Mouse (Mus musculus) heart, embryonic 14.5 days (tissue): ENCODE measurements at regions not wholly inside any gene's neighbourhood (a gene's known extent, or its start where the extent isn't known, plus 50 kb on each side); places are given as distances from the start of the nearest gene placed in this dataset.

Experiments used
- ATAC-seq: fragments of 200-750 bp; cut with Nextera tagmentation; 2 replicates; pipeline ENCODE4 v1.8.0; 2017; ENCODE audit warnings: low read depth, moderate TSS enrichment; ENCODE audit not compliant: insufficient number of reproducible peaks, insufficient read depth, low FRiP score
- H3K27ac ChIP-seq, 2 experiments: fragments of 200-500 bp in 1 of 2; fragments of 300-500 bp in 1 of 2; sonication (generic) in 1 of 2; replicated peaks in 1 of 2; 2 replicates each; pipeline ENCODE4 v1.5.1; 2012 to 2014; ENCODE audit warnings: low read depth in 2 of 2, low read length in 2 of 2, control low read depth in 1 of 2, mild to moderate bottlenecking in 1 of 2, mixed read lengths in 1 of 2; ENCODE audit not compliant: control insufficient read depth in 1 of 2, insufficient read depth in 1 of 2
- H3K27me3 ChIP-seq: fragments of 300-500 bp; sonication (generic); 2 replicates; pipeline ENCODE4 v1.6.1; 2014; ENCODE audit warnings: mild to moderate bottlenecking, low read length, control low read depth; ENCODE audit not compliant: control insufficient read depth, insufficient read depth
- H3K36me3 ChIP-seq: fragments of 300-500 bp; sonication (generic); 2 replicates; pipeline ENCODE4 v1.6.1; 2014; ENCODE audit warnings: mild to moderate bottlenecking, control low read depth, low read length, mixed read lengths; ENCODE audit not compliant: control insufficient read depth, insufficient read depth
- H3K4me1 ChIP-seq, 2 experiments: fragments of 200-500 bp in 1 of 2; fragments of 300-500 bp in 1 of 2; sonication (generic) in 1 of 2; 2 replicates each; pipeline ENCODE4 v1.6.1; 2012 to 2014; ENCODE audit warnings: low read length in 2 of 2, control low read depth in 1 of 2, mixed read lengths in 1 of 2; ENCODE audit not compliant: control insufficient read depth in 2 of 2, insufficient read depth in 2 of 2
- H3K4me2 ChIP-seq: fragments of 300-500 bp; sonication (generic); 2 replicates; pipeline ENCODE4 v1.6.1; 2014; ENCODE audit warnings: mild to moderate bottlenecking, low read length
- H3K4me3 ChIP-seq, 2 experiments: fragments of 200-500 bp in 1 of 2; fragments of 300-500 bp in 1 of 2; sonication (generic) in 1 of 2; 2 replicates each; pipeline ENCODE4 v1.5.1; 2012 to 2014; ENCODE audit warnings: low read length in 2 of 2, mild to moderate bottlenecking in 2 of 2, control low read depth in 1 of 2, low read depth in 1 of 2, moderate library complexity in 1 of 2; ENCODE audit not compliant: control insufficient read depth in 1 of 2, insufficient read depth in 1 of 2
- H3K9ac ChIP-seq: fragments of 300-500 bp; sonication (generic); 2 replicates; pipeline ENCODE4 v1.6.1; 2014; ENCODE audit warnings: mild to moderate bottlenecking, low read length
- H3K9me3 ChIP-seq: fragments of 300-500 bp; sonication (generic); 2 replicates; pipeline ENCODE4 v1.6.1; 2016; ENCODE audit warnings: low read length, control low read depth; ENCODE audit not compliant: control insufficient read depth
- WGBS: fragments of 180-500 bp; shearing (Covaris S2); extraction: QIAGEN DNeasy Blood & Tissue Kit; methylation state at CpG from one replicate; pipeline ENCODE4 v1.1.7; 2014; 5-methylcytosine and 5-hydroxymethylcytosine counted together

GRCm38 (mm10) chr11:114224706-114225105, 157.9 kb upstream of the Sdk2 start:
- Histone ChIP-seq H3K9ac (no peak overlapping the region), H3K4me3 (no peak overlapping the region), H3K27ac (no peak overlapping the region), H3K27me3 (no peaks in the 10 kb centered on the region), H3K36me3 (no peaks in the 10 kb centered on the region), H3K9me3 (peaks cover 5% of the 10 kb centered on the region; the same call in 1 of the 2 replicates), H3K4me1 (peaks cover under 1% of the 10 kb centered on the region in 2 experiments; a peak in 2 of 4 replicates), H3K4me2 (no peak overlapping the region)
- no peak for ATAC-seq
- WGBS: 81% methylated on average over 2 of the region's 2 CpGs

- H3K27ac ChIP-seq: no peak overlapping the region
- ATAC-seq: no peak
- peaks cover 5% of the 10 kb centered on the region; the same call in 1 of the 2 replicates for H3K9me3 ChIP-seq
- WGBS: 81% methylated on average over 3 of the region's 3 CpGs
- no peak overlapping the region for H3K4me3 ChIP-seq
- H3K27me3 ChIP-seq: no peaks in the 10 kb centered on the region
- no peak overlapping the region for H3K4me2 ChIP-seq
- H3K4me1 ChIP-seq: peaks cover 15 to 16% of the 10 kb centered on the region in 2 experiments
- H3K36me3 ChIP-seq: no peaks in the 10 kb centered on the region
- no peak overlapping the region for H3K9ac ChIP-seq
Observed at GRCm38 (mm10) chr11:114223061-114223460, 156.2 kb upstream of the Sdk2 start.

GRCm38 (mm10) chr11:114220466-114220865, 153.6 kb upstream of the Sdk2 start:
- no peak for ATAC-seq
- whole genome bisulfite sequencing: 88% methylated on average over 2 of the region's 2 CpGs
- Histone ChIP-seq H3K4me2 (no peak overlapping the region), H3K27me3 (no peaks in the 10 kb centered on the region), H3K9ac (no peak overlapping the region), H3K9me3 (peaks cover 5% of the 10 kb centered on the region; the same call in 1 of the 2 replicates), H3K4me3 (no peak overlapping the region), H3K36me3 (no peaks in the 10 kb centered on the region), H3K27ac (no peak overlapping the region), H3K4me1 (peaks cover 31 to 33% of the 10 kb centered on the region in 2 experiments)

GRCm38 (mm10) chr11:114218732-114219506, 152.1 kb upstream of the Sdk2 start:
- H3K9ac ChIP-seq: peak overlapping the region; percentile 23; the same call in 1 of the 2 replicates
- 11% methylated on average over 9 of the region's 9 CpGs for WGBS
- no peaks in the 10 kb centered on the region for H3K36me3 ChIP-seq
- peak overlapping the region; percentile 41 for H3K4me2 ChIP-seq
- ATAC-seq: peak; percentile 47
- H3K27ac ChIP-seq: peak overlapping the region; percentile 76 to 84
- H3K4me3 ChIP-seq: 0 out of 4 replicates have a peak overlapping the region, but pooled peaks of 1 of the 2 experiments have one; percentile 4
- peaks cover 31 to 33% of the 10 kb centered on the region in 2 experiments for H3K4me1 ChIP-seq
- H3K27me3 ChIP-seq: no peaks in the 10 kb centered on the region
- peaks cover 5% of the 10 kb centered on the region; the same call in 1 of the 2 replicates for H3K9me3 ChIP-seq

GRCm38 (mm10) chr11:114217245-114217757, 150.5 kb upstream of the Sdk2 start:
- no peak for ATAC-seq

GRCm38 (mm10) chr11:114216493-114216892, 149.6 kb upstream of the Sdk2 start:
- Histone ChIP-seq H3K36me3 (no peaks in the 10 kb centered on the region), H3K9ac (0 out of 2 replicates have a peak overlapping the region, but pooled peaks have one; percentile 45), H3K9me3 (no peaks in the 10 kb centered on the region), H3K4me3 (no peak overlapping the region), H3K4me1 (peaks cover 31 to 33% of the 10 kb centered on the region in 2 experiments), H3K27ac (no peak overlapping the region), H3K4me2 (peak overlapping the region; percentile 64), H3K27me3 (no peaks in the 10 kb centered on the region)
- ATAC-seq: no peak
- whole genome bisulfite sequencing: 24% methylated on average over 7 of the region's 7 CpGs

More at GRCm38 (mm10) chr11:114217245-114217757, 150.5 kb upstream of the Sdk2 start:
- H3K36me3 ChIP-seq: no peaks in the 10 kb centered on the region
- H3K4me3 ChIP-seq: peak overlapping the region; percentile 31 to 33; a peak in 3 of 4 replicates
- H3K9ac ChIP-seq: peak overlapping the region; percentile 45; the same call in 1 of the 2 replicates
- H3K27ac ChIP-seq: no peak overlapping the region
- H3K9me3 ChIP-seq: no peaks in the 10 kb centered on the region
- no peaks in the 10 kb centered on the region for H3K27me3 ChIP-seq
- H3K4me1 ChIP-seq: peaks cover 31 to 33% of the 10 kb centered on the region in 2 experiments
- H3K4me2 ChIP-seq: peak overlapping the region; percentile 64
- WGBS: 8% methylated on average over 15 of the region's 15 CpGs

- Histone ChIP-seq H3K27me3 (no peaks in the 10 kb centered on the region), H3K9me3 (no peaks in the 10 kb centered on the region), H3K4me1 (peaks cover 31 to 33% of the 10 kb centered on the region in 2 experiments), H3K36me3 (no peaks in the 10 kb centered on the region), H3K4me3 (no peak overlapping the region), H3K9ac (no peak overlapping the region), H3K4me2 (no peak overlapping the region), H3K27ac (no peak overlapping the region)
- WGBS: 73% methylated on average over 8 of the region's 8 CpGs
- ATAC-seq: no peak
Observed at GRCm38 (mm10) chr11:114215256-114215655, 148.4 kb upstream of the Sdk2 start.
